Mouse (Mus musculus) midbrain, embryonic 11.5 days (tissue): ENCODE data around the gene Gm10591. TPM values are rescaled to one million over a fixed set of nuclear protein-coding genes. Genes with fewer than 3 reads are reported as not detected.
"Not testable (repeated sequence)": the region's sequence is repeated elsewhere in the genome, so short reads cannot be mapped to it uniquely, and the experiment has no call there.

Experiments used
- ATAC-seq: fragments of 200-750 bp; cut with Nextera tagmentation; 2 replicates; pipeline ENCODE4 v1.8.0; 2017; ENCODE audit warnings: moderate TSS enrichment, moderate library complexity; ENCODE audit not compliant: low FRiP score
- DNase-seq: peaks from one replicate; pipeline ENCODE4 v3.0.0; 2015; ENCODE audit warnings: low spot score; ENCODE audit errors: missing footprints
- H3K27ac ChIP-seq: fragments of 300-500 bp; sonication (generic); 2 replicates; pipeline ENCODE4 v1.5.1; 2014; ENCODE audit warnings: low read depth, low read length
- H3K27me3 ChIP-seq: fragments of 300-500 bp; sonication (generic); 2 replicates; pipeline ENCODE4 v1.6.1; 2014; ENCODE audit warnings: mild to moderate bottlenecking, low read length, moderate library complexity, mixed read lengths; ENCODE audit not compliant: control insufficient read depth, insufficient read depth
- H3K36me3 ChIP-seq: fragments of 300-500 bp; sonication (generic); 2 replicates; pipeline ENCODE4 v1.6.1; 2014; ENCODE audit warnings: mild to moderate bottlenecking, low read length, moderate library complexity, mixed read lengths; ENCODE audit not compliant: control insufficient read depth, insufficient read depth
- H3K4me1 ChIP-seq: fragments of 300-500 bp; sonication (generic); 2 replicates; pipeline ENCODE4 v1.6.1; 2014; ENCODE audit warnings: low read length; ENCODE audit not compliant: control insufficient read depth, insufficient read depth
- H3K4me2 ChIP-seq: fragments of 300-500 bp; sonication (generic); 2 replicates; pipeline ENCODE4 v1.6.1; 2014; ENCODE audit warnings: mild to moderate bottlenecking, moderate library complexity
- H3K4me3 ChIP-seq: fragments of 300-500 bp; sonication (generic); 2 replicates; pipeline ENCODE4 v1.5.1; 2014; ENCODE audit warnings: low read depth, low read length
- H3K9ac ChIP-seq: fragments of 300-500 bp; sonication (generic); 2 replicates; pipeline ENCODE4 v1.6.1; 2014; ENCODE audit warnings: low read length
- H3K9me3 ChIP-seq: fragments of 300-500 bp; sonication (generic); 2 replicates; pipeline ENCODE4 v1.6.1; 2016; ENCODE audit warnings: low read length; ENCODE audit not compliant: control insufficient read depth
- WGBS: fragments of 180-500 bp; shearing (Covaris S2); extraction: QIAGEN DNeasy Blood & Tissue Kit; methylation state at CpG from one replicate; pipeline ENCODE4 v1.1.7; 2014; 5-methylcytosine and 5-hydroxymethylcytosine counted together
- polyA plus RNA-seq: library from polyadenylated mRNA; unstranded; fragments of >200 nt; fragmentation: Nextera tagmentation; extraction: Ambion mirVana; gene quantifications from 2 replicates; pipeline ENCODE4 v1.2.1, GENCODE M21; 2014

Gm10591 gene
- not detected in 2 replicates for polyA plus RNA-seq

GRCm38 (mm10) chr4:42611895-42612294, at the start of gene Gm10591:
TSS of gene Gm10591 (plus strand) at chr4:42612195.
- not testable (repeated sequence) for H3K27ac ChIP-seq, DNase-seq, H3K36me3 ChIP-seq, H3K9me3 ChIP-seq, H3K4me2 ChIP-seq, H3K4me3 ChIP-seq, H3K9ac ChIP-seq, ATAC-seq, H3K27me3 ChIP-seq, H3K4me1 ChIP-seq
- WGBS = no CpG with 5 or more reads among the region's 5 CpGs

GRCm38 (mm10) chr4:42629419-42629818, 17.4 kb downstream of the Gm10591 start, which contains the start of gene Gm2564:
TSS of gene Gm2564 (plus strand) at chr4:42629719.
- not testable (repeated sequence) for H3K36me3 ChIP-seq, H3K4me1 ChIP-seq, H3K9me3 ChIP-seq, H3K9ac ChIP-seq, DNase-seq, H3K4me2 ChIP-seq, H3K27me3 ChIP-seq, H3K4me3 ChIP-seq, ATAC-seq, H3K27ac ChIP-seq
- WGBS = no CpG with 5 or more reads among the region's 8 CpGs

GRCm38 (mm10) chr4:42654951-42655350, 43.0 kb downstream of the Gm10591 start, which contains the start of gene Ccl27b:
TSS of gene Ccl27b (plus strand) at chr4:42655251.
- not testable (repeated sequence) for H3K27ac ChIP-seq, ATAC-seq, H3K4me3 ChIP-seq, H3K4me2 ChIP-seq, H3K9me3 ChIP-seq, H3K9ac ChIP-seq, H3K27me3 ChIP-seq, H3K36me3 ChIP-seq, DNase-seq, H3K4me1 ChIP-seq
- no CpG with 5 or more reads among the region's 9 CpGs for WGBS

GRCm38 (mm10) chr4:42661793-42662192, 49.8 kb downstream of the Gm10591 start, which contains the start of gene Il11ra2:
TSS of gene Il11ra2 (minus strand) at chr4:42661893.
- not testable (repeated sequence) for H3K27me3 ChIP-seq, H3K4me1 ChIP-seq, H3K4me3 ChIP-seq, H3K4me2 ChIP-seq, H3K9ac ChIP-seq, H3K36me3 ChIP-seq, DNase-seq, H3K27ac ChIP-seq, H3K9me3 ChIP-seq, ATAC-seq
- WGBS = no CpG with 5 or more reads among the region's 3 CpGs

Other genes starting within 250 kb of the Gm10591 start
- not detected in 2 replicates for gene Gm21586, start 172.8 kb upstream of the Gm10591 start, polyA plus RNA-seq
- gene Gm2163, start 145.4 kb upstream of the Gm10591 start, polyA plus RNA-seq = not detected in 2 replicates
- not detected in 2 replicates for gene Fam205a2, start 84.0 kb upstream of the Gm10591 start, polyA plus RNA-seq
- gene Gm2564, start 17.5 kb downstream of the Gm10591 start, polyA plus RNA-seq = not detected in 2 replicates
- not detected in 2 replicates for gene Ccl27b, start 43.1 kb downstream of the Gm10591 start, polyA plus RNA-seq
- not detected in 2 replicates for gene Il11ra2, start 49.7 kb downstream of the Gm10591 start, polyA plus RNA-seq
- gene 4930578G10Rik, start 123.3 kb downstream of the Gm10591 start, polyA plus RNA-seq = 1.3 and 1.4 TPM in 2 replicates
- gene Ccl19, start 144.4 kb downstream of the Gm10591 start, polyA plus RNA-seq = not detected in 2 replicates
- gene Ccl21a, start 161.8 kb downstream of the Gm10591 start, polyA plus RNA-seq = 0.19 and 0.42 TPM in 2 replicates
- 0.05 and 0.11 TPM in 2 replicates for gene Fam205a1, start 241.7 kb downstream of the Gm10591 start, polyA plus RNA-seq
- gene Gm12394, start 244.6 kb downstream of the Gm10591 start, polyA plus RNA-seq = 0.57 and 0.66 TPM in 2 replicates